Mouse (Mus musculus): Measurements from ENCODE around the gene Ulk4.

DNA sequence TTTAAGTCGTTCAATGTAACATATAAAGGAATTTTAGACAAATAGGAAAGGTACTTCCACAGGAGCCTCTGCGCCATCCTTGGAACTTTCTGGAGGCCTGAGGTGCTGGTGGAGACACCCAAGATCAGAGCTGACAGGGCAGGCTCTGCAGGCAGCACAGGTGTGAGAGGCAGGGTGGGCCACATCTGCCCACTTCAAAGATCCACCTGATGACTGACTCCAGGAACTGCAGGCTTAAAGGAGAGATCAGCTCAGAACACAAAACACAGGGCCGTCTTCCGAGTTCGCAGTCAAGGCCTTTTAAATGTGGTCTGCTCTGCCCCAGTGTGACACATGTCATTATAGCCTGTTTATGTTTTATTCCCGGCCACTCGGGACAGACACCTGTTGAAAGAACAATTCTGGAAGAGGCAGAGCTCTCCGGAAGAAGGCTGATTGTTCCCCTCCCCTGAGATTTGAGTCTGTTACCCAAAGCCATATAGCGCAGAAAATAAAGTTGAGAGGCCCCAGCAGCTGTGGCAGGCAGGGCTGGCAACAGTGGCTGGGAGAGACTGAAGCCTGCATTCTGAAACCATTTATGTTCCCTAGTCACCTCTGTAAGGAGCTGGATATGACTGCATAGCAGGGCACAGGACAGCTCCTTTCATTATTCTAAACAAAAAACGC lies 205.4 kb downstream of the Ulk4 start:
- TF ChIP-seq TCF12 (IDR thresholded peaks at IDR 0.05; ENCODE audit: low read depth, low read length) (no peak), MEF2A (IDR thresholded peaks at IDR 0.05; ENCODE audit: extremely low read depth, insufficient replicate concordance, low read depth, low read length, poor library complexity, severe bottlenecking) (no peak), HCFC1 (IDR thresholded peaks at IDR 0.05; ENCODE audit: low read depth, low read length) (no peak), POLR2A (IDR thresholded peaks at IDR 0.05; ENCODE audit: control insufficient read depth in 1 of 2, insufficient read depth in 1 of 2, low read depth in 1 of 2, low read length in 2 of 2, poor library complexity in 1 of 2) (no peak), SMC3 (IDR thresholded peaks at IDR 0.05; ENCODE audit: low read depth, low read length) (no peak), MAFK (IDR thresholded peaks at IDR 0.05; ENCODE audit: borderline replicate concordance, low read depth, low read length) (no peak), TAL1 (IDR thresholded peaks at IDR 0.05; ENCODE audit: low read length) (no peak), CTCF (IDR thresholded peaks at IDR 0.05 in 2 of 3, conservative IDR thresholded peaks at IDR 0.05 in 1 of 3; ENCODE audit: control insufficient read depth in 1 of 3, insufficient read depth in 1 of 3, low read depth in 2 of 3, low read length in 3 of 3, poor library complexity in 1 of 3, severe bottlenecking in 1 of 3) (no peak), EP300 (IDR thresholded peaks at IDR 0.05; ENCODE audit: low read depth in 1 of 2, low read length in 2 of 2) (no peak), NELFE (IDR thresholded peaks at IDR 0.05; ENCODE audit: low read depth, low read length) (no peak)
